Comparison of ENCODE assay signal across 23 mouse cellular contexts in genomic region chr10:67793206-67793605, GRCm38 (mm10).
"Had no signal": no experiment of that assay in that cellular context is flagged by ENCODE, and none has a peak within 500 bp of the region (broad histone marks: within the 10 kb centered on the region; RNA-seq: fewer than 3 reads in every experiment).

No protein-coding gene starts in this region.

- H3K4me1 ChIP-seq: limb, embryonic 10.5 days; limb, embryonic 13.5 days; liver, embryonic 12.5 days; liver, embryonic 15.5 days; megakaryocyte, embryonic 14.5 days; midbrain, embryonic 10.5 days; midbrain, embryonic 13.5 days; neural tube, embryonic 13.5 days; stomach, embryonic 15.5 days had no signal

- H3K27ac ChIP-seq: layer of hippocampus, adult 2 months; limb, embryonic 10.5 days; limb, embryonic 13.5 days; liver, embryonic 12.5 days; liver, embryonic 15.5 days; midbrain, embryonic 10.5 days; midbrain, embryonic 13.5 days; neural tube, embryonic 13.5 days; stomach, embryonic 15.5 days had no signal

- H3K9me3 ChIP-seq: limb, embryonic 10.5 days; limb, embryonic 13.5 days; liver, embryonic 12.5 days; liver, embryonic 15.5 days; midbrain, embryonic 10.5 days; midbrain, embryonic 13.5 days; neural tube, embryonic 13.5 days; stomach, embryonic 15.5 days had no signal

- H3K4me2 ChIP-seq: limb, embryonic 13.5 days; liver, embryonic 12.5 days; liver, embryonic 15.5 days; midbrain, embryonic 13.5 days; neural tube, embryonic 13.5 days; stomach, embryonic 15.5 days had no signal

- H3K27me3 ChIP-seq: limb, embryonic 13.5 days; liver, embryonic 12.5 days; liver, embryonic 15.5 days; midbrain, embryonic 13.5 days; neural tube, embryonic 13.5 days; stomach, embryonic 15.5 days had no signal

- H3K4me3 ChIP-seq: layer of hippocampus, adult 2 months; limb, embryonic 10.5 days; limb, embryonic 13.5 days; liver, embryonic 12.5 days; liver, embryonic 15.5 days; megakaryocyte, embryonic 14.5 days; midbrain, embryonic 10.5 days; midbrain, embryonic 13.5 days; myocyte; neural tube, embryonic 13.5 days; stomach, embryonic 15.5 days had no signal

- ATAC-seq: intestine, embryonic 16.5 days; liver, embryonic 12.5 days; midbrain, embryonic 13.5 days; midbrain, embryonic 16.5 days had no signal

- DNase-seq: kidney, adult 18-20 months; kidney, postnatal 25 days; layer of hippocampus, adult 9-11 months; liver; lung, adult 2 months; lung, postnatal 36 days; retina, postnatal 1 day; right cerebral cortex, postnatal 25 days; spleen, adult 18-20 months; thymus, postnatal 25 days had no signal

- H3K36me3 ChIP-seq: limb, embryonic 10.5 days; limb, embryonic 13.5 days; liver, embryonic 12.5 days; liver, embryonic 15.5 days; midbrain, embryonic 10.5 days; midbrain, embryonic 13.5 days; neural tube, embryonic 13.5 days; stomach, embryonic 15.5 days had no signal

- H3K9ac ChIP-seq: limb, embryonic 13.5 days; liver, embryonic 12.5 days; liver, embryonic 15.5 days; midbrain, embryonic 13.5 days; neural tube, embryonic 13.5 days; stomach, embryonic 15.5 days had no signal
